ENCODE assay signal across 9 mouse cellular contexts in genomic region chr11:96790681-96791080, GRCm38 (mm10). TPM values are rescaled to one million over a fixed set of nuclear protein-coding genes. Genes with fewer than 3 reads are reported as not detected.
DNase-seq lines count a peak whose midpoint lies in the region; ATAC-seq and TF ChIP-seq lines count a peak whose summit lies in the region.
"Had no signal": no experiment of that assay in that cellular context is flagged by ENCODE, and none has a peak within 500 bp of the region (broad histone marks: within the 10 kb centered on the region; RNA-seq: fewer than 3 reads in every experiment).

No protein-coding gene starts in this region.

- H3K4me1 ChIP-seq in kidney, postnatal 0 days (replicated peaks; ENCODE audit: insufficient read depth, low read length), result peaks cover 12% of the 10 kb centered on the region
- H3K4me1 ChIP-seq in embryonic facial prominence, embryonic 11.5 days (ENCODE audit: control insufficient read depth, insufficient read depth, low read length), result no peaks in the 10 kb centered on the region; the same call in 1 of the 2 replicates
- H3K4me1 ChIP-seq in intestine, embryonic 15.5 days (replicated peaks), result peaks cover 10% of the 10 kb centered on the region
- peaks cover 14% of the 10 kb centered on the region; the same call in 1 of the 2 replicates for H3K4me1 ChIP-seq in midbrain, postnatal 0 days (ENCODE audit: insufficient read depth, low read length)

- no peak overlapping the region for H3K27ac ChIP-seq in kidney, postnatal 0 days
- H3K27ac ChIP-seq in embryonic facial prominence, embryonic 11.5 days (replicated peaks; ENCODE audit: low read depth, low read length), result no peak overlapping the region
- H3K27ac ChIP-seq in intestine, embryonic 15.5 days, result no peak overlapping the region
- no peak overlapping the region for H3K27ac ChIP-seq in midbrain, postnatal 0 days (ENCODE audit: low read depth, low read length)
- H3K27ac ChIP-seq in left cerebral cortex, adult 2 months, result no peak overlapping the region
- H3K27ac ChIP-seq: layer of hippocampus, adult 2 months had no signal

- intact Hi-C loops in left cerebral cortex, adult 2 months (cut with DNase I), result no loop called here

- TF ChIP-seq CTCF in kidney, postnatal 0 days (IDR thresholded peaks at IDR 0.05; ENCODE audit: low read depth), result no peak
- TF ChIP-seq CTCF in midbrain, postnatal 0 days (IDR thresholded peaks at IDR 0.05), result no peak
- no peak for TF ChIP-seq CTCF in left cerebral cortex, adult 2 months (IDR thresholded peaks at IDR 0.05)

- no peak for ATAC-seq in kidney, postnatal 0 days (replicated peaks; ENCODE audit: low FRiP score, low read depth)
- no peak for ATAC-seq in embryonic facial prominence, embryonic 11.5 days (replicated peaks; ENCODE audit: insufficient number of reproducible peaks, low FRiP score, low TSS enrichment, low read depth)
- ATAC-seq in intestine, embryonic 15.5 days, result no peak
- ATAC-seq in midbrain, postnatal 0 days (ENCODE audit: low FRiP score), result no peak
- ATAC-seq in erythroid progenitor cell, adult 5-6 weeks (replicated peaks; ENCODE audit: low FRiP score, poor library complexity, severe bottlenecking), result no peak

- no peak overlapping the region for H3K4me3 ChIP-seq in kidney, postnatal 0 days (replicated peaks; ENCODE audit: low read depth, low read length)
- H3K4me3 ChIP-seq in embryonic facial prominence, embryonic 11.5 days (ENCODE audit: low read depth, low read length), result peak overlapping the region; percentile 95
- H3K4me3 ChIP-seq in intestine, embryonic 15.5 days (replicated peaks), result 0 out of 2 replicates have a peak overlapping the region, but pooled peaks have one; percentile 6
- peak overlapping the region; percentile 94; the same call in 1 of the 2 replicates for H3K4me3 ChIP-seq in midbrain, postnatal 0 days (ENCODE audit: low read depth, low read length)
- H3K4me3 ChIP-seq in left cerebral cortex, adult 2 months, result no peak overlapping the region

- no peaks in the 10 kb centered on the region for H3K27me3 ChIP-seq in kidney, postnatal 0 days (ENCODE audit: insufficient read depth, low read length)
- no peaks in the 10 kb centered on the region for H3K27me3 ChIP-seq in embryonic facial prominence, embryonic 11.5 days (ENCODE audit: control insufficient read depth, insufficient read depth, low read length)
- H3K27me3 ChIP-seq in intestine, embryonic 15.5 days (replicated peaks), result no peaks in the 10 kb centered on the region
- H3K27me3 ChIP-seq in midbrain, postnatal 0 days (ENCODE audit: insufficient read depth, low read length), result no peaks in the 10 kb centered on the region

- WGBS in kidney, postnatal 0 days, result 4% methylated on average over 1 of the region's 1 CpGs
- WGBS in embryonic facial prominence, embryonic 11.5 days, result 16% methylated on average over 1 of the region's 1 CpGs
- 5% methylated on average over 1 of the region's 1 CpGs for WGBS in intestine, embryonic 15.5 days
- WGBS in midbrain, postnatal 0 days, result 8% methylated on average over 1 of the region's 1 CpGs

- DNase-seq in kidney, postnatal 0 days (ENCODE audit: low spot score), result no peak
- DNase-seq in kidney, adult 9 months, result no peak
- no peak for DNase-seq in embryonic facial prominence, embryonic 11.5 days (ENCODE audit: low spot score)
- no peak for DNase-seq in midbrain, postnatal 0 days (ENCODE audit: low spot score)
- DNase-seq in kidney, postnatal 25 days, result no peak
- DNase-seq in left cerebral cortex, adult 2 months (ENCODE audit: extremely low spot score in 1 of 2, low spot score in 2 of 2), result no peak

- H3K9me3 ChIP-seq in kidney, postnatal 0 days (replicated peaks; ENCODE audit: low read length), result no peaks in the 10 kb centered on the region
- H3K9me3 ChIP-seq in embryonic facial prominence, embryonic 11.5 days (replicated peaks; ENCODE audit: control insufficient read depth, low read length), result no peaks in the 10 kb centered on the region
- no peaks in the 10 kb centered on the region for H3K9me3 ChIP-seq in intestine, embryonic 15.5 days
- H3K9me3 ChIP-seq in midbrain, postnatal 0 days (ENCODE audit: low read length), result no peaks in the 10 kb centered on the region

- H3K4me2 ChIP-seq in kidney, postnatal 0 days (ENCODE audit: low read length), result peak overlapping the region; percentile 54
- H3K4me2 ChIP-seq in embryonic facial prominence, embryonic 11.5 days (ENCODE audit: low read depth, low read length), result peak overlapping the region; percentile 68
- peak overlapping the region; percentile 66 for H3K4me2 ChIP-seq in intestine, embryonic 15.5 days (replicated peaks)
- H3K4me2 ChIP-seq in midbrain, postnatal 0 days (ENCODE audit: low read depth, low read length, poor library complexity, severe bottlenecking), result peak overlapping the region; percentile 86; the same call in 1 of the 2 replicates

- no peaks in the 10 kb centered on the region for H3K36me3 ChIP-seq in kidney, postnatal 0 days (ENCODE audit: insufficient read depth, low read length)
- peaks cover 6% of the 10 kb centered on the region; the same call in 1 of the 2 replicates for H3K36me3 ChIP-seq in embryonic facial prominence, embryonic 11.5 days (replicated peaks; ENCODE audit: control insufficient read depth, insufficient read depth, low read depth, low read length)
- no peaks in the 10 kb centered on the region for H3K36me3 ChIP-seq in intestine, embryonic 15.5 days
- no peaks in the 10 kb centered on the region for H3K36me3 ChIP-seq in midbrain, postnatal 0 days (ENCODE audit: insufficient read depth, low read length)

- no peak overlapping the region for H3K9ac ChIP-seq in kidney, postnatal 0 days (ENCODE audit: low read depth, low read length)
- no peak overlapping the region for H3K9ac ChIP-seq in embryonic facial prominence, embryonic 11.5 days (replicated peaks; ENCODE audit: low read length)
- no peak overlapping the region; the same call in 1 of the 2 replicates for H3K9ac ChIP-seq in intestine, embryonic 15.5 days
- H3K9ac ChIP-seq in midbrain, postnatal 0 days (replicated peaks; ENCODE audit: low read length, poor library complexity, severe bottlenecking), result no peak overlapping the region

RNA-seq across cellular contexts. Expression of gene Cbx1, which starts 1.8 kb away (rescaled TPM):
- polyA plus RNA-seq in kidney, postnatal 0 days (2015; fragmentation: Nextera tagmentation; extraction: Ambion mirVana), result 101 and 106 TPM in 2 replicates
- 160 and 179 TPM in 2 replicates for polyA plus RNA-seq in embryonic facial prominence, embryonic 11.5 days (2014; fragmentation: Nextera tagmentation; extraction: Ambion mirVana)
- 92.8 and 101 TPM in 2 replicates for polyA plus RNA-seq in intestine, embryonic 15.5 days (2015; fragmentation: Nextera tagmentation; extraction: Ambion mirVana)
- total RNA-seq in midbrain, postnatal 0 days (2014; rRNA removed), result 29.0 and 38.1 TPM in 2 replicates
- polyA plus RNA-seq in midbrain, postnatal 0 days (2015; fragmentation: Nextera tagmentation; extraction: Ambion mirVana), result 47.6 and 53.2 TPM in 2 replicates
- 10 to 100 TPM; 45.5 to 46.5 TPM for total RNA-seq in left cerebral cortex, adult 2 months (2021)
- total RNA-seq in erythroid progenitor cell, adult 5-6 weeks (2015; ENCODE audit: low replicate concordance), result 41.5 and 60.9 TPM in 2 replicates
- total RNA-seq in erythroid progenitor cell, adult 5-6 weeks (2017; ENCODE audit: low replicate concordance), result 60.8 and 75.6 TPM in 2 replicates

RNA-seq across cellular contexts. Expression of gene Snx11, which starts 13.3 kb away (rescaled TPM):
- 17.6 and 19.8 TPM in 2 replicates for polyA plus RNA-seq in kidney, postnatal 0 days (2015; fragmentation: Nextera tagmentation; extraction: Ambion mirVana)
- polyA plus RNA-seq in embryonic facial prominence, embryonic 11.5 days (2014; fragmentation: Nextera tagmentation; extraction: Ambion mirVana), result 9.8 and 10.4 TPM in 2 replicates
- 14.4 and 14.6 TPM in 2 replicates for polyA plus RNA-seq in intestine, embryonic 15.5 days (2015; fragmentation: Nextera tagmentation; extraction: Ambion mirVana)
- total RNA-seq in midbrain, postnatal 0 days (2014; rRNA removed), result 61.6 and 61.9 TPM in 2 replicates
- polyA plus RNA-seq in midbrain, postnatal 0 days (2015; fragmentation: Nextera tagmentation; extraction: Ambion mirVana), result 36.6 and 38.9 TPM in 2 replicates
- 10 to 100 TPM; 49.7 to 52.2 TPM for total RNA-seq in left cerebral cortex, adult 2 months (2021)
- total RNA-seq in erythroid progenitor cell, adult 5-6 weeks (2015; ENCODE audit: low replicate concordance), result 14.4 and 31.9 TPM in 2 replicates
- 36.2 and 49.7 TPM in 2 replicates for total RNA-seq in erythroid progenitor cell, adult 5-6 weeks (2017; ENCODE audit: low replicate concordance)

RNA-seq across cellular contexts. Expression of gene Nfe2l1, which starts 39.1 kb away (rescaled TPM):
- 77.3 and 88.0 TPM in 2 replicates for polyA plus RNA-seq in kidney, postnatal 0 days (2015; fragmentation: Nextera tagmentation; extraction: Ambion mirVana)
- polyA plus RNA-seq in embryonic facial prominence, embryonic 11.5 days (2014; fragmentation: Nextera tagmentation; extraction: Ambion mirVana), result 30.3 and 32.5 TPM in 2 replicates
- 50.4 and 52.6 TPM in 2 replicates for polyA plus RNA-seq in intestine, embryonic 15.5 days (2015; fragmentation: Nextera tagmentation; extraction: Ambion mirVana)
- total RNA-seq in midbrain, postnatal 0 days (2014; rRNA removed), result 86.0 and 88.0 TPM in 2 replicates
- polyA plus RNA-seq in midbrain, postnatal 0 days (2015; fragmentation: Nextera tagmentation; extraction: Ambion mirVana), result 64.5 and 68.9 TPM in 2 replicates
- 100 to 1,000 TPM; 281 to 290 TPM for total RNA-seq in left cerebral cortex, adult 2 months (2021)
- 34.4 and 34.6 TPM in 2 replicates for total RNA-seq in erythroid progenitor cell, adult 5-6 weeks (2015; ENCODE audit: low replicate concordance)
- 34.8 and 37.4 TPM in 2 replicates for total RNA-seq in erythroid progenitor cell, adult 5-6 weeks (2017; ENCODE audit: low replicate concordance)

RNA-seq across cellular contexts. Expression of gene Copz2, which starts 59.0 kb away (rescaled TPM):
- 125 TPM in 2 replicates for polyA plus RNA-seq in kidney, postnatal 0 days (2015; fragmentation: Nextera tagmentation; extraction: Ambion mirVana)
- 61.1 and 61.2 TPM in 2 replicates for polyA plus RNA-seq in embryonic facial prominence, embryonic 11.5 days (2014; fragmentation: Nextera tagmentation; extraction: Ambion mirVana)
- polyA plus RNA-seq in intestine, embryonic 15.5 days (2015; fragmentation: Nextera tagmentation; extraction: Ambion mirVana), result 93.5 and 94.6 TPM in 2 replicates
- 12.7 and 12.9 TPM in 2 replicates for total RNA-seq in midbrain, postnatal 0 days (2014; rRNA removed)
- polyA plus RNA-seq in midbrain, postnatal 0 days (2015; fragmentation: Nextera tagmentation; extraction: Ambion mirVana), result 16.7 and 20.3 TPM in 2 replicates
- 1 to 10 TPM; 4.8 to 5.0 TPM for total RNA-seq in left cerebral cortex, adult 2 months (2021)
- total RNA-seq in erythroid progenitor cell, adult 5-6 weeks (2015; ENCODE audit: low replicate concordance), result not detected in 2 replicates
- not detected in 2 replicates for total RNA-seq in erythroid progenitor cell, adult 5-6 weeks (2017; ENCODE audit: low replicate concordance)

Comparison
In these comparisons a context has a peak if more than half of its experiments do, and no peak if none do; other contexts are left out.
1. H3K4me3 ChIP-seq: peak in embryonic facial prominence, embryonic 11.5 days (single experiment), intestine, embryonic 15.5 days (single experiment) and midbrain, postnatal 0 days (single experiment); none in kidney, postnatal 0 days (single experiment) and left cerebral cortex, adult 2 months (single experiment).
2. Peak in every context shown above with its lines, with median percentiles within 50 percentile points of each other: H3K4me2 ChIP-seq.